Comparison of ENCODE assay signal across 24 mouse cellular contexts in the genomic region with DNA sequence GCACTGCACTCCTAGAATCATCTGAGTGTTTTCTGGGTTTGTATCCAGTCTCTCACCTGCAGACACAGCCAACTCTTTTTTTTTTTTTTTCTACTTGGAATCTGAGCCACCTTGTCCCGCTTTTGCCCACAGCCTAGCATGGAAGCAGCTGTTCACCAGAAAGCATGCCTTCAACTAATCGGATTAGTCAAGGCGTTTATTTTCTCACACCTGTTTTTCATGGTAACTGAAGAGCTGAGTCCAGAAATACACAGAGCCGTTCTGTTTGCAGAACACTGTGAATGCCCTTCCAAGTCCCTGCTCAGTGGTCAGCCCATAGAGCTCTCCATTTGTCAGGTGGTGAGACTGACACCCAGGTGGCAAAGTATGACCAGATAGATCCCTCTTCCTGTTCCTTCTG. TPM values are rescaled to one million over a fixed set of nuclear protein-coding genes. Genes with fewer than 3 reads are reported as not detected.
DNase-seq lines count a peak whose midpoint lies in the region; TF ChIP-seq lines count a peak whose summit lies in the region.
"Had no signal": no experiment of that assay in that cellular context is flagged by ENCODE, and none has a peak within 500 bp of the region (broad histone marks: within the 10 kb centered on the region; RNA-seq: fewer than 3 reads in every experiment).

No protein-coding gene starts in this region.

- DNase-seq in gastrocnemius, adult 18-20 months (ENCODE audit: low spot score), result peak; percentile 54
- no peak for DNase-seq in gastrocnemius, postnatal 14 days
- peak; percentile 54 for DNase-seq in brain, adult 2 months (ENCODE audit: low read depth, low spot score)
- no peak for DNase-seq in kidney, adult 9 months
- DNase-seq in spleen, adult 12 weeks (ENCODE audit: low spot score), result no peak
- DNase-seq: adrenal gland, postnatal 36 days; cerebellum, adult 18-20 months; cerebellum, postnatal 14 days; kidney, adult 18-20 months; lung, adult 18-20 months; lung, postnatal 10 days; right cerebral cortex, postnatal 4 days; thymus, adult 18-20 months had no signal

- peaks cover 6% of the 10 kb centered on the region; the same call in 1 of the 2 replicates for H3K4me1 ChIP-seq in embryonic fibroblast, embryonic 13.5 days (ENCODE audit: control insufficient read depth, insufficient read depth, low read length)
- H3K4me1 ChIP-seq: forebrain, embryonic 15.5 days; hindbrain, embryonic 13.5 days; liver, embryonic 12.5 days; midbrain, embryonic 12.5 days; neural tube, embryonic 13.5 days had no signal

- H3K36me3 ChIP-seq in myocyte (ENCODE audit: control insufficient read depth, insufficient read depth), result no peaks in the 10 kb centered on the region
- H3K36me3 ChIP-seq: liver, embryonic 12.5 days had no signal

- H3K4me2 ChIP-seq in myocyte (ENCODE audit: low read depth), result no peak overlapping the region
- H3K4me2 ChIP-seq: forebrain, embryonic 15.5 days; hindbrain, embryonic 13.5 days; liver, embryonic 12.5 days; midbrain, embryonic 12.5 days; neural tube, embryonic 13.5 days had no signal

- peak overlapping the region; percentile 69; the same call in 1 of the 2 replicates for H3K27ac ChIP-seq in embryonic fibroblast, embryonic 13.5 days (ENCODE audit: insufficient read depth, low read length)
- H3K27ac ChIP-seq: forebrain, embryonic 15.5 days; hindbrain, embryonic 13.5 days; kidney, postnatal 0 days; liver, embryonic 12.5 days; midbrain, embryonic 12.5 days; neural tube, embryonic 13.5 days had no signal

- TF ChIP-seq CTCF in embryonic fibroblast, embryonic 13.5 days (IDR thresholded peaks at IDR 0.05; ENCODE audit: borderline replicate concordance, insufficient read depth, low read length), result no peak

- no peaks in the 10 kb centered on the region for H3K79me2 ChIP-seq in myocyte (ENCODE audit: control insufficient read depth, insufficient read depth)

- H3K27me3 ChIP-seq in myocyte (ENCODE audit: control insufficient read depth, insufficient read depth, insufficient read length), result no peaks in the 10 kb centered on the region
- H3K27me3 ChIP-seq: forebrain, embryonic 15.5 days; hindbrain, embryonic 13.5 days; midbrain, embryonic 12.5 days; neural tube, embryonic 13.5 days had no signal

- H3ac ChIP-seq in myocyte (ENCODE audit: control insufficient read depth, insufficient read length), result no peak overlapping the region

- no peak for TF ChIP-seq POLR2A in embryonic fibroblast, embryonic 13.5 days (IDR thresholded peaks at IDR 0.05; ENCODE audit: low read depth, low read length)
- no peak for TF ChIP-seq POLR2A in myocyte (IDR thresholded peaks at IDR 0.05; ENCODE audit: insufficient read length, low read depth)

- intact Hi-C loops in gastrocnemius, postnatal 14 days (cut with DNase I; ENCODE audit: low total_unique reads), result no loop called here

- no peak overlapping the region for H3K4me3 ChIP-seq in embryonic fibroblast, embryonic 13.5 days (ENCODE audit: insufficient read depth, low read length)
- no peak overlapping the region for H3K4me3 ChIP-seq in myocyte
- H3K4me3 ChIP-seq: erythroblast, embryonic 14.5 days; forebrain, embryonic 15.5 days; hindbrain, embryonic 13.5 days; left cerebral cortex, adult 2 months; liver, embryonic 12.5 days; midbrain, embryonic 12.5 days; neural tube, embryonic 13.5 days had no signal

TF ChIP-seq in myocyte, 11 proteins besides CTCF, POLR2A, EP300 and RAD21:
- TF ChIP-seq E2F4 (IDR thresholded peaks at IDR 0.05; ENCODE audit: insufficient read depth), result no peak
- TF ChIP-seq REST (IDR thresholded peaks at IDR 0.05; ENCODE audit: insufficient read depth, insufficient read length), result no peak
- no peak for TF ChIP-seq MAX (IDR thresholded peaks at IDR 0.05; ENCODE audit: low read depth)
- TF ChIP-seq MYOG (IDR thresholded peaks at IDR 0.05; ENCODE audit: control insufficient read depth in 1 of 3, insufficient read depth in 1 of 3, insufficient read length in 2 of 3, low read depth in 2 of 3), result peak in 2 of 3 experiments; percentile 34 to 67
- peak; percentile 46 for TF ChIP-seq TCF12 (IDR thresholded peaks at IDR 0.05; ENCODE audit: insufficient read depth, poor library complexity, severe bottlenecking)
- no peak for TF ChIP-seq SRF (IDR thresholded peaks at IDR 0.05; ENCODE audit: control insufficient read depth, insufficient read length, low read depth)
- TF ChIP-seq MYOD1 (IDR thresholded peaks at IDR 0.05; ENCODE audit: control insufficient read depth in 1 of 3, insufficient read length in 2 of 3, low read depth in 2 of 3), result peak; percentile 38 to 56 (median 52)
- TF ChIP-seq TCF3 (IDR thresholded peaks at IDR 0.05; ENCODE audit: insufficient read length, low read depth), result no peak
- TF ChIP-seq USF1 (IDR thresholded peaks at IDR 0.05; ENCODE audit: low read depth), result no peak
- TF ChIP-seq POLR2AphosphoS2 (IDR thresholded peaks at IDR 0.05; ENCODE audit: insufficient read length, low read depth), result no peak

RNA-seq across cellular contexts. Expression of a gene that starts 6.9 kb away (rescaled TPM):
- under 1 TPM in 1 of 2 experiments, not detected in 1; 0.18 TPM for total RNA-seq in gastrocnemius, adult 18-20 months (2021)
- total RNA-seq in gastrocnemius, postnatal 14 days (2021), result not detected
- 0.13 TPM in 1 of 2 replicates, not detected in the other for polyA plus RNA-seq in embryonic fibroblast, embryonic 13.5 days (2011; ENCODE audit: insufficient read length, low read depth, missing spikeins)
- polyA plus RNA-seq in myocyte (2012; fragmentation: generic; extraction: Trizol), result 0.04 TPM
- total RNA-seq: adrenal gland, postnatal 36 days had no signal
- polyA plus RNA-seq: erythroblast, embryonic 14.5 days; forebrain, embryonic 15.5 days; heart, embryonic 14.5 days; liver, embryonic 12.5 days; midbrain, embryonic 12.5 days had no signal

Comparison
In these comparisons a context has a peak if more than half of its experiments do, and no peak if none do; other contexts are left out.
1. DNase-seq: peak in gastrocnemius, adult 18-20 months (single experiment) and brain, adult 2 months (single experiment); none in gastrocnemius, postnatal 14 days (single experiment), kidney, adult 9 months (single experiment) and spleen, adult 12 weeks (single experiment).